Mouse (Mus musculus): Measurements from ENCODE around the gene S100b. TPM values are rescaled to one million over a fixed set of nuclear protein-coding genes. Genes with fewer than 3 reads are reported as not detected.

Gene S100b
- total RNA-seq, 2 experiments from 2014 or later = 86.5 to 89.4 TPM

DNA sequence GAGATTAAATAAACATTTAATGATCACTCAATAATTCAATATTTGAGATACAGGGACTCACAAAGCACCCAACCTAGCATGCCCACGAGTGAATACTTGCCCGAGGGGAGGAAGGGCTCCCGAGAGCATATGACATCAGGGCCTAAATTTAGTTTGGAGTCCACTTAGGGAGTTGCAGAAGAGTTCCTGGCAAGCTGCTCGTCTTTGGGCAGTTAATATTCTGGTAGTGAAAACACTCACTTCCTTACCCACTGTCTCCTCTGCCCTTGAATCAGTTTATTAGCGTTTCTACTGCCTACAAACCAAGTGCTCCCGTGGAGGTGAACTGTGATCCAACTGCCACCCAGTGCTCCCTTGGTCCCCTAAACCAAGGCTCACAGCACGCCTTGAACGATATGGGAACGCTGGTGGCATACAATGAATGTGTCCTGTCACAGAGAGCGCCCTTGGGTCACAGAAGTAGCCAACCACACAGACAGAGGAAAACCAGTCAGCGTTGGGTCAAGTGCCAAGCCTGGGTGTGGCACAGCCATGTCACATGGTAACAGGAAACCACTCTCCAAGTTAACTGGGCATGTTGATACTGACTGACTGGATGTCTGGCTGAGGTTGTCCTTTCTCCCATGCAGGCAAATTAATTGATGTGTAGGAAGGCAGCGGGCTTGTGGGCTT is 4.2 kb downstream of the S100b start:
- DNase-seq (ENCODE audit: low spot score in 2 of 2) = no peak
- intact Hi-C loops (cut with DNase I) = no loop called here

DNA sequence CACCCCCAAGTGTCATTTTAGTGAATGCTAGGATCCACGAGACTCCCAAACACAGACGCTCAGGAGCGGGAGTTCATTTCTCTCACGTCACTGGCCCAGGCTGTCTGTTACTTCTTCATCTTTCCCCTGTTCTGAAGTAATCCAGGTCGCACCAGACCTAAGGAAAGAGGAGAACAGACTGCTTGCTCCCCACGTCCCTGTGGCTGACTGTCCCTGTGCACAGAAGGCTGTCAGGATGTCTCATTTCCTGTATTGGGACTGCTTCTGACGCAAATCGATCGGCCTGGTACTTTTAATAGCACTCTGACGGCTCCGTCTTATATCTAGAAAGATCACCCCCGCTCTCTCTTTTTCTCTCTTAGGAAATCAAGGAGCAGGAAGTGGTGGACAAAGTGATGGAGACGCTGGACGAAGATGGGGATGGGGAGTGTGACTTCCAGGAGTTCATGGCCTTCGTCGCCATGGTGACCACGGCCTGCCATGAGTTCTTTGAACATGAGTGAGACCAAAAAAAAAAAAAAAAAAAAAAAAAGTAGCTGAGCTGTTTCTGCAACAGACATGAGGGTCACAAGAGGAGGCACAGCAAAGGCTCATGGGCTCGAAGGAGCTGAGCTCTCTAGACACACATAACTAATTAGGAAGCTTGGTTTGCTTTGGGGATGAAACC is 6.0 kb downstream of the S100b start:
- no peak for DNase-seq (ENCODE audit: low spot score in 2 of 2)
- intact Hi-C loops (cut with DNase I) = no loop called here

DNA sequence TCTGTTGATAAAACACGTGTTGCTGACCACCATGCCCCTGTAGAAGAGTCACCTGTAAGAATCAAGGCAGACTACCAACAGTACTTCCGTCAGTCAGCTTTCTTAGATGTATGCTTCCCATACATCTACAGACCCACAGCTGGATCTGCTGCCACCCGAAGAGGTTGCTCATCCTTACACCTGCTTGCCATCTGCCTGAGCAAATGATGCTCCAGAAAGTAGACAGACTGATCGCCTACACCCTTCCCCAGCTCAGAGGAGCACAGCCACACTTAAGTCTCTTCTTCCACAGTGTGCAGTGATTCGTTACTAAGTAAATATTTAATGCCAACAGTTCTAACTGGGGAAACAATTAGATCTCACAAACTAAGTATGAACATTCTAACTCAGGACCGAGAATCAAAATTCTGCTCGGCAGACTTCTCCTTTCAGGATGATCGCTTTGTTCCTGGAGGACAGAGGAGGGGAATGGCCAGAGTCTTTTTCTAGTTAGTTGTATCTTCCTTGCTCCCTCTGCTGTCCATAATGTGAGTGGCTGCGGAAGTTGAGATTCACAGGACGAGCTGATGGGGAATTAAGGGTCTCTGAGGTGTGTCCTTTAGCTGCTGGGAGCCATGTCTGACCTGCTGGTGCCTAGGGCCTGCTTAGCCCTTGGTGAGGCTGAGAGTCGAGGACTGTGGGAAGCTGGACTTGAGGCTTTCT is 6.9 kb downstream of the S100b start:
- intact Hi-C loops (cut with DNase I) = no loop called here
- DNase-seq (ENCODE audit: low spot score in 2 of 2) = peak in 1 of 2 experiments; percentile 35

DNA sequence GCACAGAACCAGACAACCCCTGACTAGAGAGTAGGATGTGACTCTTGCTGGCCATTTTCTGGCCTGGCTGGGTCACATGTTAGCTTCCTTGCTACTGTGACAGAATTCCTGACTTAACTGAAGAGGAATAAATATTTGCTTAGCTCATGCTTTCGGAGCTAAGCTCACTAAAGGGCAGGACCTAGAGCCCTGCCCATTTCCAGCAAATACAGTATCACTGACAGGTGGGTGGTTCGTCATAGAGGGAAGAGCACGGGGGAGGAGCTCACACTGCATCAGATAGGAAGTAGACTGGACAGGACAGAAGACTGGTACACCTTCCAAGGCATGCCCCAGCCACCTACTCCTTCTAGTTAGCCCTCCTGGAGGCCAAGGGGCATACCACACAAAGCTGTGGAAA is 7.8 kb downstream of the S100b start:
- intact Hi-C loops (cut with DNase I) = no loop called here
- DNase-seq (ENCODE audit: low spot score in 2 of 2) = no peak

DNA sequence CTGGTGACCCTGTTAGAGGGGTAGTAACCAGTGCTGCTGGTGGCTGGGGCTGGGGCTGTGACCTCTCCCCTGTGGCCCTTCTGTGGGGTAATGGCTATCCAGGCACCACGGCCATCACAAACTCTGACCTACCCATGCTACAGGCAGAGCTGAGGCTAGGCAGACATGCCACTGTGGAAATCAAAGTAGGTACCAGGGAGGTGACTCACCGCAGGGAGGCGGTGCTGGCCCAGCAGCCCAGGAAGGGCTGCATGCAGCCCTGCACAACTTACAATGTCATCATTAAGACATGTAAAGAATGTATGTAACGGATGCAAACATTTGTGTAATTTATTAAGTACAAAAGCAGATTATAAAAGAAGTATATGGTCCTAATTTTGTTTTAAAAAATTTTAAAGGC is 8.8 kb downstream of the S100b start:
- intact Hi-C loops (cut with DNase I) = no loop called here
- no peak for DNase-seq (ENCODE audit: low spot score in 2 of 2)

DNA sequence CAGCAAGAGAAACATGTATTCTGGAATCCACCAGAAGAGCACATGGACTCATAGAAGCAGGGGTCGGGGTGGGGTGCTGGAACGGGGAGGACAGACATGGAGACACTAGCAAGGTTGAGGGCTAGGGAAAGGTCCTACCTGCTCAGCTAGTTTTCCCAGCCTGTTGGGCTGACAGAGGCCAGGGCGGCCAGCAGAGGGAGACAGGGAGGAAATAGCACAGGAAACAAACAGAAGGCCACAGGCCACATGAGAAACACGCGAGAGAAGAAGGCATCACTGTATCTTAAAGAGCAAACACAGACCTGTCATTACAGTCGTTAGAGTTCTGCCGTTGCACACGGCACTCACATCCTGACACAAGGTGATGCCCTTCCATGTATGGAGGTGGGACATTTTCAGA is 17.6 kb downstream of the S100b start:
- DNase-seq (ENCODE audit: low spot score in 2 of 2) = peak in 1 of 2 experiments; percentile 42
- intact Hi-C loops (cut with DNase I) = no loop called here

DNA sequence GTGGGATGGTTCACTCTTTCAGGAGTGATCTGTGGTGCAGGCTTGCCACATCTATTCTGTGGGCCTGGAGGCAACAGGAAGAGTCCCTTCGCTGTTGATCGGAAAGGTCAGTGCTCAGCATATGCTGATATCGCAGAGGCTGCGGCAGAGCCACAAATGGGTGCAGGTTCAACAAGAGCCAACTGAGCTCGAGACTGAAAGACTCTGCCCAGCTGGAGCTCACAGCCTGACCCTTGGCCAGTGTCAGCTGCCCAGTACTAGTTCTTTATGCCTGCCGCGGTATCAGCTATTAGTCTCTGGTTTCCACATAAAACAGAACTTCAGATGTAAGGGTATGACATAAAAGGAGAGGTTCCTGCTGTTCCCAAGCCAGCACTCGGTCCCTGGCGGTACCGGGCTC is 21.6 kb downstream of the S100b start:
- DNase-seq (ENCODE audit: low spot score in 2 of 2) = no peak
- intact Hi-C loops (cut with DNase I) = no loop called here

DNA sequence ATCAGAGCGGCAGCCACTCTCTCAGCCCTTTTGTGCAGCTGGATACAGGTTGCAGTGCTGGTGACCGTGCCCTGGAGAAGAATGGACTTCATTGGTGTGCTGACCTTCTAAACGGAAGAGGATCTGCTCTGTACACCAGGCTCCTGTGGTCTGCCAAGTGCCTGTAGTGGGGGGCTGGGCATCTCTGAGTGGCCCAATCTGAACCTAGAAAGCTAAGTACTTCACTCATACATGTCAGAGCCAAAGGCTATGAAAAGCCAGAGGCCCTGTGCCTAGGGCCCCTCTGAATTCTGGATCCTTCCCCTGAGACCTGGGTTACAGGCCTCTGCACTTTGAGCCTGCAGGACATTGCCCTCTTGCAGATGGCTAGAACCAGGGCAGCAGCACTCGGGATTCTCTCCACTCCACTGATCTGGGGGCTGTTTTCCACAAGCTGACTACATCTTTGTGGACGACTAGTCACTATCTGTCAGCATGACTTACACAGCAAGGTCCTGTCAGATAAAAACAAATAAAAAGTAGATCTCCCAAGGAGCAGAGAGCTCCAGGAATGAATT is 25.0 kb downstream of the S100b start:
- intact Hi-C loops (cut with DNase I) = no loop called here
- DNase-seq (ENCODE audit: low spot score in 2 of 2) = no peak

DNA sequence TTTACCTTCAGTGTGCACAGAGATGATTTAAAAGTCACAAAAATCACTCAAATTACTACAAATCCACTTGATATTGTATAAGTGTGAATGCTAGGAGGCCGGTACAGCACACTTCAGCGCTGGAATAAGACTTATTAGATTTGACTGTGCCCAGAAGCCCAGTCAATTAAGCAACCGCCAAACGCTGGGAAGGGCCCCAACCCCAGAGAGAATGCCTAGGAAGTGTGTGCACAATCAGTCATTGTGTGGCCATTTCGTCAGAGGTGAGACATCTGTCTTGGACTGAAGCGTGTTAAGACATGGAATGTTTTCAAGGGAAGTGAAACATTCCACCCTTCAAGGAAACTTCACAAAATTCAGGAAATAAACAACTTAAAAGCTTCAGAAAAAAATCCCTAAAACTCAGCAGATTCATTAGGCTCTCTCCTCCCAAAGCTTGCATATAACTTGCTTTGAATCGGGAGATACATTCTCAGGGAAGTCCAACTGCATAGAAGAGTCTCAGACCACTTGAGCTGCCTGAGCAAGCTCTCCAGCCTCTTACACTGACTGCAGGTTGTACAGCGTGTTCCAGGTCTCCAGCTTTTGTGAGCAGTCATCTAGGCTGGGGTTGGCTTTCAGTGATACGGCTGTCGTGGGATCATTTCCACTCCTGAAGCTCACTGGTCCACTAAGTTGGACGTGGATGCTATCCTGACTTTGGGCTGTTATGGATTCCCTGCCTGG is 34.8 kb downstream of the S100b start:
- intact Hi-C loops (cut with DNase I) = no loop called here
- DNase-seq (ENCODE audit: low spot score in 2 of 2) = no peak

DNA sequence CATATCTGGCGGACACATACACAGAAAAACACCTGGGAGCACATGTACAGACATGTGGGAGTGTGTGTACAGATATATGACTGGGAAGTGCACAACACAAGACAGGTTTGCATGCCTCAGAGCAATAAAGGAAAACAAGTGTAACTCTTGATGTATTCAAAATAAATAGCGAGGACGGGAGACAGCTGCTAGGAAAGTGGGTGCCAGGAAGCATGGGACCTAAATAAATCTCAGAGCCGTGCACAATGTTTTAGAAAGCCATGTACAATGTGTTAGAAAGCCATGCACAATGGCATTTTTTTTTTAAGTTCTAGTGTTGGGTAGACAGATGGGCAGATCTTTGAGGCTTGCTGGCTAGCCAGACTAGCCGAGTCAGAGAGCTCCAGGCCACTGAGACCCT is 35.4 kb downstream of the S100b start:
- peak; percentile 39 to 51 for DNase-seq (ENCODE audit: low spot score in 2 of 2)
- intact Hi-C loops (cut with DNase I) = no loop called here

DNA sequence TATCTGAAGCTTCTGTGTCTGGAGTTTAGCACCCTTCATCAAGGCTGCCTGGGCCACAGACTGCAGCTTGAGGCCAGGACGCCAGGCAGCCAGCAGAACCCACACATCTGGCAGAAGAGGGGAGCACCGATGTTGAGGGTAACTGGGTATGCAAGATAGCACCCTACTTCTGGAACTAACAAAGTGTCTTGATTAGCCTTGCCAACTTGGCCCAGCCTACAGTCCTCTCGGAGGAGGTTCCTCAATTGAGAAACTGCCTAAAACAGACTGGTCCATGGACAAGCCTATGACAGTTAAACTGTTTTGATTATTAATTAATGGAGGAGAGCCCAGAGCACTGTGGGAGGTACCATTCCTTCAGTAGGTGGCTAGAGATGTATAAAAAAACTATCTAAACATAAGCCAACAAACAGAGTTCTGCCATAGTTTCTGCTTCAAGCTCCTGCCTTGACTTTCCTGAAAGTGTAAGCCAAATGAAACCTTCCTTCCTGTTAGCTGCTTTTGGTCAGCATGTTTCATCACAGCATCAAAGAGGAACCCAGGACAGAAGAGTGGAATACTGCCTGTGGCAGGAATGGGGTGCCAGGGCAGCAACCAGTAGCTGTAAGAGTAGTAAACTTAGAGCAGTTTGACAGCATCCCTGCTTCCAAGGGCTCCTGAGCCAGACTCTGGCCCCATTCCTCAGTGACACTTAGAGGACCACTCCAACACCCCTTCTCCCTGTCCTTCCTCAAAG is 36.5 kb downstream of the S100b start:
- DNase-seq (ENCODE audit: low spot score in 2 of 2) = no peak
- intact Hi-C loops (cut with DNase I) = no loop called here

DNA sequence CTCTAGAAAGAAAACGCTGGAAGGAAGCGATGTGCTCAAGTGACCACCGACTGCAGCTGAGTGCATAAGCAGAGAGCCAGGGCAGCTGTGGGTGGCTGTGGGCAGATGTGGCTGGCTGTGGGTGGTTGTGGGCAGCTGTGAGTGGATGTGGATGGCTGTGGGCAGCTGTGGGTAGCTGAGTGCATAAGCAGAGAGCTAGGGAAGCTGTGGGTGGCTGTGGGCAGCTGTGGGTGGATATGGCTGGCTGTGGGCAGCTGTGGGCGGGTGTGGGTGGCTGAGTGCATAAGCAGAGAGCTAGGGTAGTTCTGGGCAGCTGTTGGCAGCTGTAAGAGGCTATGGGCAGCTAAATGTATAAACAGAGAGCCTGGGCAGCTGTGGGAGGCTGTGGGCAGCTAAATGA is 39.6 kb downstream of the S100b start:
- no peak for DNase-seq (ENCODE audit: low spot score in 2 of 2)
- intact Hi-C loops (cut with DNase I) = no loop called here

DNA sequence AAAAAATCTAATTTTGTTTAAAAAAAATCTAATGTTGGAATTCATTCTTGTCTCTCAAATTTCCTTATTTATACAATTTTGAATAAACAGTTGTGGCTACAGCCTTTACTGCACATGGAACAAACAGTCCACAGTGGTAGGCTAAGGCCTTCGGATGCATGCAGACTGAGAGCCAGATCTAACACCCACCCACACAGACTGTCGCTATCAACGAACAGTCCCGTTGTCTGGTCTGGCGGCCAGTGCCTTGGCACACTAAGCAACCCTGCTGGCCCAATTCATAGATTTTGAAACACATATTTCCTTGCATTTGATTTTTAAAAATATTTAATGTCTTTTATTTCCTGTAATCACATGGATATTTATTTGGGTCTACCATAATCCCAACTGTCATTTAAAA is 46.5 kb downstream of the S100b start:
- intact Hi-C loops (cut with DNase I) = no loop called here
- DNase-seq (ENCODE audit: low spot score in 2 of 2) = no peak

DNA sequence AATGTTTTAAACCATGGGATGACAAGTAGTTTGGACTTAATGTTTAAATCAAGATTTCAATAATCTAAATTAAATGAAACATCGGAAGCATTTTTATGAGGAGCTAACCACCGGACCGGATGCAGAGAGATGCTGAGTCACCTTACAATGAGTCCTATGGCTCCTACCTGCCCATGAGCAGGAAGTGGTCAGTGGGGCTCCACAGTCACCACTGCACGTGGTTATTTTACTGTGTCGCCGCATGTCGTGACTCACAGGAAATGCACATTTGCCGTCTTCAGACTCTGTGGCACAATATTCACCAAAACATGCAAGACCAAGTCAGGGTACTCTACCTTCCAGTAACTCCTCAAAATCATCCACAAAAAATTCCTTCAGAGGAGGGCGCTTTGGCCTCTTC is 53.1 kb downstream of the S100b start:
- intact Hi-C loops (cut with DNase I) = no loop called here
- no peak for DNase-seq (ENCODE audit: low spot score in 2 of 2)

Small RNAs within 50 kb of the gene (microRNA-seq; reads per million reads assigned to microRNA genes)
- 0 reads per million in 2 experiments for gene Mir678

Other genes starting within 250 kb of the S100b start
- 10 to 100 TPM; 12.2 to 12.3 TPM for gene Zfp280b, start 221.2 kb upstream of the S100b start, total RNA-seq (2021)
- not detected for gene Slc5a4b, start 142.9 kb upstream of the S100b start, total RNA-seq (2021)
- not detected for gene Slc5a4a, start 106.4 kb upstream of the S100b start, total RNA-seq (2021)
- 10 to 100 TPM; 56.6 to 60.6 TPM for gene Prmt2, start 16.0 kb upstream of the S100b start, total RNA-seq (2021)
- gene Dip2a, start 91.4 kb downstream of the S100b start, total RNA-seq (2021) = 10 to 100 TPM; 55.7 to 56.4 TPM
- gene AC141477.1, start 186.6 kb downstream of the S100b start, total RNA-seq (2021) = not detected
- 10 to 100 TPM; 15.1 to 16.5 TPM for gene Pcnt, start 188.9 kb downstream of the S100b start, total RNA-seq (2021)
- not detected for gene 2610028H24Rik, start 195.2 kb downstream of the S100b start, total RNA-seq (2021)
- 10 to 100 TPM; 50.4 to 57.9 TPM for gene Mcm3ap, start 215.1 kb downstream of the S100b start, total RNA-seq (2021)
- gene Ybey, start 215.3 kb downstream of the S100b start, total RNA-seq (2021) = 1 to 10 TPM; 2.7 to 4.2 TPM

All from left cerebral cortex, postnatal 14 days (tissue).